Mouse (Mus musculus) spleen, postnatal 10 days (tissue): ENCODE data around the gene Lrba.

Source experiments
- DNase-seq, 2 experiments: peaks; one replicate each; pipeline ENCODE4 v3.0.0; 2021 to 2022; ENCODE audit warnings: low spot score in 2 of 2

Gene Lrba

DNA sequence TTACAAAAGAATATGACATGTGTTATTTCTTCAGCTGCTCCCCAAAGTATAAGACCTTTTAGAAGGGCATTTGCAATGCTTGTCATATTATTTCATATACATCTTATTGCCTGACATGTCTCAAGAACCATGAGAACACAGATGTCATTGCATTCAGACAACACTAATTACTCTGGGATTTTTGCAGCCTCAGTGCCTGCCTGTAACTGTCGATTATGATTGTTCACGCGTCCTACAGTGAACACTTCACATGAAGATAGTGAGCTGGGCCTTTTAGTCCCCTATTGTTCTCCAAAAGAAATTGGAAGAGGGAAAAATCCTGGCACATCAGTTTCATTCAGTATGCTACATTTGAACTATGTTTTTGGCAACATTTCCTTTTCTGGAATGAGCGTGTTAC lies 335.2 kb downstream of the Lrba start:
- no peak for DNase-seq

DNA sequence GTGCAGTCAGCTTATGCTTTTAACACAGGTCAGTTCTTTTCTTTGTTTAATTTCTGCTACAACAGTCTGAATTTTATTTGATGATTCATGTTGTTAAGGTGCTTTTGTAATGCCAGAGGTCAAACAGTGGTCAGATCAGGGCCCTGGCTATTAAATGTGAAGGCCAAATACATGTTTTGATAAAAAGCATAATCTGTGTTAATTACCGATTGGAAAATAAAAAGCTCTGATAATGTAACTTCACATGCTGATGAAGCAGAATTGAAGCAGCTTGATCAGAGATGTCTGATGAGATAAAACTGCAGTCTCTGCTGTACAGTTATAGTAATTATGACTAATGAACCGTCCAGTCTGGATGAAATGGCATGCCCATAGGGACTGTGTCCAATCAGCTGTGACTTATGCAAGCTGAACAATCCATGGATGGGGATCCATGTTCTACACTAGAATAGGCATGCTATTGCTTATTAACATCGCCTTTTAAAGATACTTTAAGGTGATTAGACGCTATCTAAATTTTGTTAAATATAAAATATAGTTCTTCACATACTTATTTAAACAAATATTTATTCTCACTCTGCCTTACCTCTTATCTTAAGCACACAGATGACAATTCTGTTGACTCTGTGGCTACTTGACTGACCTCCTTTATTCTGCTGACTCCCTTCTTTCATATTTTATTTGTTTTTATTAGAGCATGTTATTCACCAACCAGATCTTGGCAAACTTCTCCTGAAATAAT lies 336.0 kb downstream of the Lrba start:
- no peak for DNase-seq

DNA sequence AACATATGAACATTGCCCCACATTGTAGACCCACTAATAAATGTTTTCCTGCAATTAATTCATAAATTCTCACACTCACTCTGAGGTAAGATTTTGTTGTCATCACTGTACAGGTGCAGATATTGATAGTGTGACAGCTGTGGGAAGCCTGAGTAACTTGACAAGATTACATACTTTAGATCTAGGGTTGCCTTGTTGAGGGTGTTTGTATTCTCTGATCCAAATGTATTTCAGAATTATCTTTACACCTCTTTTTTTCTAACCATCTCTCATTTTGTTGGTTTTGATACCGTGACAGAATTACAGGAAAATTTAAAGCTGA lies 336.5 kb downstream of the Lrba start:
- no peak for DNase-seq

DNA sequence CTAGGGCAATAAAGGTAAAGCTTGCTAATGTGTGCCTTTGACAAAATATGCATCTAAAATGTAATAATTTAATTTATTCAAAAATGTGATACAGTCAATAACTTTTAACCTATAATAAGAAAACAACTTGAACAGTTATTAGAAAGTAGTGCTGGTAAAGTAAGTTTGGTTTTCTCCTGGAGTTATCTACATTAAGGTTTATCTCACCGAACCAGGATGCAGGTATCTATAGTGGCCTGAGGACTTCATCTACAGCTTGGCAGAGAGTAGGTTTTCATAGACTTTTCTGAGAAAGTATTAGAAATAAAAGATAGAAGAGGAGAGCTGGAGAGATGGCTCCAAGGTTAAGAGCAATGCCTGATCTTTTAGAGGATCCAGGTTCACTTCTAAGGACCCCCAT lies 336.9 kb downstream of the Lrba start:
- DNase-seq: no peak

DNA sequence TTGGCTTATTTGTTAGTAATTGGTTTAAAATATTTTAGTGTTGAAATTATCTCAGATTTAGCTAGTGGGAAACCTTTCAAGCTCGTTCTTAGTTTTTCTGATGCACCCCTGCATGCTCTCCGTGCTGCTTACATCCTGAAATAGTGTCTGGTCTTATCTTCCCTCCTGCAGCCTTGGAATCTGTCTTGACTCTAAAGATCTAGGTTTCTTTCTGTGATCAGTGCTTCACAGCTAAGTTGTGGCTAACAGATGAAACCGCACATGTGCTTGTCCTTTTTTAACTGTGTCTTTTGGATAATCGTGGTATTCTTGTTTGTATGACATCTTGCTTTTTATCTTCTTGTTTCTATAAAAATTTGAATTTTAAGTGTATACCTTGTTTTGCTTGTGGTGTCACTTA lies 342.8 kb downstream of the Lrba start:
- DNase-seq: no peak

DNA sequence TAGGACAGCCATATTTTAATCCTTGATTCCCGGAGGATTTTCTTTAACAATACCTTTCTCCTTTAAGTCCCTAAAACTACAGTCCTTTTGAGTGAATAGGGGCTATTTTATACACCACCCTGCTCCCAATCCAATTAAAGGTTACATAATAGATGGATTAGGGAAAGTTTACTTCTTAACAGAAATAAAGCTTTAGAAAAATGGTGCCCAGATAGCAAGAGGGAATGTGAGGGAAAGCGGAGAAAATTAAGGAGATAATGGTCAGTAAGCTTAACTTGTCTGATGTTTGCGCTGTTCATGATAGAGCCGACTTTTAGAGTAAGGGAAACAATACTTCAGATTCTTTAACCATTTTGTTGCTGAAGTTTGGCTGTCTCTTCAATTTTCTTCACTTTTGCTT lies 347.0 kb downstream of the Lrba start:
- no peak for DNase-seq

DNA sequence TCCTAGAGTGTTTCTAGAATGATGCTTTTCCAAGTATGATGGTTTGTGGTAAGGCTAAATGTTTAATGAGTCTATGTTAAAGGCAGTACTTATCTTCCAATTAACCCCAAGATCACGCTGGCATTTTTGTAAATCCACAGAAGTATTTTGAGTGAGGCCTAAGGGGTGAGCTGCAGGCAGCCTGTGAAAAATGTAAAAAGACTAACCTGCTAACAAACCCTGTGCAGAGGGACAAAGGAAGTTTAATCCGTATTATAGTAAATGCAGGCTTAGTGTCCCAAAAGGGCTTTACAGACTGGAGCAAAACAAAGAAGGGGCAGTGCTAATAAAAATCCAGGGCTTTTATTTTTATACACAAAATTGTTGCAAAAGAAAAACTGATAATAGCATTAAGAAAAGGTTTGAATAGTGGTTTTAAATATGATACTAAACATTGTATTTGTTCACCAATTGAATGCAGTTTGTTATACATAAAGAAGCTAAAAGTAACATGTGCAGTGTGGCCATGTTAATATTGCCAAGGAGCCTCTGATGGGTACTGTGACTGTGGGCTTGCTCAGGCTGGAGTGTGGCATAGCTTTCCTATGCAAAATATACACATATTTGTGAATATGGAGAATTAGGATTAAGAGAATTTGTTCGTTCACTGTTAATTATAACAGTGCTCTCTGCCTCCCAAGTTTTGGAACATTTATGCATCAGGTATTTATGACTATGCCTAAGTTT lies 348.2 kb downstream of the Lrba start:
- DNase-seq: no peak

DNA sequence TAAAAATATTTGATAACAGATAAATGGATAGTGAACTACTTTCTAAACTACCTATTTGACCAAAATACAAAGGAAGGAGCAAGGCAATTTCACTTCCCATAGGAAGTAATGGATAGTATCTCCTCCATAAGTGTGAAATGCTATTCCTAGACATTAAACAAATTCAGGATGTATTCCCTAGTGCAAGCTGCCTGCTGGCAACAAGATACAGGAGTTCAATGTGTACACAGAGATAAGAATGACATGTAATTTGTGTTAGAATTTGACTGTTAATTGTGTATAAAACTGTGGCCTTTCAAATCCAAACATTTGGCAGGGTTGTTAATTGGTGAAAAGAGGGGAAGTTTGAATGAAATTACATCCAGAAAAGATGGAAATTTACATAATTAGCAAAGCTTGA lies 350.8 kb downstream of the Lrba start:
- DNase-seq: no peak

DNA sequence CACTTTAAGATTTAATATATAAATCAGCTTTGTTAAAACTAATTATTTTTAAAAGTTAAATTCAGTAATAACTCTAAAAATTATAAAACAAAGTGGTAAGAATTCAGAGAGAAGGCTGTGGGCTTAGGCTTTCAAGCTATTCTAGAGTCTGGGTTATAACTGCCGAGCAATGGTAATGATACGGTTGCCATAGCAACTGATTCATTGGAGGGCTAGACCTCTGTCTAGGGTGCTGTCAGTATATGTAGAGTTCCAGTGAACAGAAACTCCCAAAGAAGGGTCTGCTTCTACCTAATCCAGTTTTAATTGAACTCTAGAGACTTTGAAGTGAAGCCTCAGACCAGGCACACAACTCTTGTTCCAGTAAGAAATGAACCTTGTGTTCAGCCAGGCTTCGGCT lies 377.8 kb downstream of the Lrba start:
- no peak for DNase-seq

DNA sequence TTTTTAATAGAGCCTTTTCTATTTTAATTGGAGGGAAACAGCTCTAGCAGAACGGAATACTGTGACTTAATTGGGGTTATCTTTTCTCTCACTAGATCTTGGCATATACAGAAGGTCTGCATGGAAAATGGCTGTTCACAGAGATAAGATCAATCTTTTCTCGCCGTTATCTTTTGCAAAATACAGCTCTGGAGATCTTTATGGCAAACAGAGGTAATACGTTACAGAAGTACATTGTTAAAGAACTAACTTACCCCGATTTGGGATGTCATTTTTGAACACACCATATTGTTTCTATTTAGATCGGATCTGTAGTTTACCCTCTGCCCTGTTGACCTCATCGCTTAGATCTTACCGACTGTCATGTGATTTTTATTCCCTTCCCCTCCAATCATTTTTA lies 381.3 kb downstream of the Lrba start:
- DNase-seq: no peak

DNA sequence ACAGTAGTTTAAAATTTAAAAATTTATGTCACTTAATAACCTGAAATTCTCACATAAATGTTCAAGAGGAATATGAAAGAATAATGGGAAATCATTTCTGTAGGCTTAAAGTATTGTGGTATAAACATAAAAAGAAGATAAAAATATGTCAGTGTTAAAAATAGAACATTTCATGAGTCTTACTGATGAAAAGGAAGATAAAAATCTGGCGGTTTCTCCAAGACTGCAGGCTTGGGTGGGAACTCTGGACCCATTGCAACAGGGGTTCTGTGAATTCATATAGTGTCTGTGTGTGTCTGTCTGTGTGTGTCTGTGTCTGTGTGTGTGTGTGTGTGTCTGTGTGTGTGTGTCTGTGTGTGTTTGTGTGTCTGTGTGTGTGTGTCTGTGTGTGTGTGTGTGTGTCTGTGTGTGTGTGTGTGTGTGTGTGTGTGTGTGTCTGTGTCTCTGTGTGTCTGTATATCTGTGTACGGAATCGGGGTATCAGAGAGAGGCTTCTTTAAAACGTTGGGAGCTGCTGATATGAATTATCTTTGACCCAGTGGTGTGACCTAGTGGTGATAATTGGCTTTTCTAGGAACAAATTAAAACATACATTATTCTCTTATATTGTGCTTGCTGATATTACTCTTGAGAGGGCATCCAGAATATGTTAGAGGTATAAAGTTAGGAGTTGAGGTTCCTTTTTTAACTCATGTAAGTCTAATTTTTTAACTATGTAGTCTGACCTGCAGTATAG lies 402.7 kb downstream of the Lrba start:
- no peak for DNase-seq

DNA sequence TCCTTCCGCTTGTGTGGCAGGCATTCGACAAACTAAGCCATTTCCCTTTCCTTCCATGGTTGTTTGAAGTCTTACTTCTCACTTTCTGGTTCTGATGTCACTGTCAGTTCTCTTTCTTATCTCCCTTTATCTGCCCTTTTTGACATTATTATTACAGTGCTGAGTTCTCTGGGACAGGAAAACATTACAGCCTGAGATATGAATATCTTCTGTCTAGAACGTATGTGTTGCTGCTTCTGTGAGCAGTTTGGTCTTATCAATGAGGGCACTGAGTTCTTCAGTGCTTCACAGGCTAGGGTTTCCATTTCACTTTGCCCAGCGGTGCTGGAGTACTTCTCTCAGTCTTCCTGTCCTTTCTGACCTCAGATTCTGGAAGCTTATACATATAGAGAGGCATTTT lies 404.9 kb downstream of the Lrba start:
- no peak for DNase-seq

DNA sequence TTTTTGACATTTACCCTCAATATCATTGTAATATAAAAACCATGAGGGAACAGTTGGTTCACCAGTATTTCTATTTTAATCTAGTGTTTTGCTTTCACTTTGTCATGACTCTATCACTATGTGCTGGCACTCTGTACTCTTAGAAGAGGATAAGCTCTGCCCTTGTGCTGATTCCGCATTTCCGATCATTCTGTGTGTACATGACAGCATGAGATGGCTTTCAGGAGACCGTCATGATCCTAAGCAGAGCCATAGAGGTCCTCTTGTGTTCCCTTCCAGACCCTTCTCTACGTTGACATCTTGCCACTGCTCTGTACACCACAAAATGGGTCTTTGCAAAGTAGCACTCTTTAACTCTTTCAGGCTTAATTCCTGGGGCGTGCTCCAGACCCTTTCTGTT lies 411.0 kb downstream of the Lrba start:
- no peak for DNase-seq

DNA sequence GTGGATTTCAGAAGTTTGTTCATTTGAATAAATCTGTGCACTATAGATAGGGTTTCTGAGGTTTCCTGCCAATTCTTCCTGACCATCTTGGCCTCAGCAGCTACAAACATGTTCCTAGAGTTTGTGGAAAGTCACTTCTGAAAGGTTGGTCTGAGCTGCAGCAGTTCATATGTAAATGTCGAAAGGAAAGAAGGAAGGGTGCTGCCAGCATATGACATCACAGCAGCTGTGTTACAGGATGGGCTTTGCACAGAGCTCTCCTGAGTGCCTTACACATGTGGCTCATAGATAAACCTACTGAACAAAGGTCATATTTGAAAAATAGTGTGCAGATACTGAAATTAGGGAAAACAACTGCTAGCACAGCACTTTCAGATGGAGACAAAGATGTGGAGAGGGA lies 411.5 kb downstream of the Lrba start:
- DNase-seq: no peak

DNA sequence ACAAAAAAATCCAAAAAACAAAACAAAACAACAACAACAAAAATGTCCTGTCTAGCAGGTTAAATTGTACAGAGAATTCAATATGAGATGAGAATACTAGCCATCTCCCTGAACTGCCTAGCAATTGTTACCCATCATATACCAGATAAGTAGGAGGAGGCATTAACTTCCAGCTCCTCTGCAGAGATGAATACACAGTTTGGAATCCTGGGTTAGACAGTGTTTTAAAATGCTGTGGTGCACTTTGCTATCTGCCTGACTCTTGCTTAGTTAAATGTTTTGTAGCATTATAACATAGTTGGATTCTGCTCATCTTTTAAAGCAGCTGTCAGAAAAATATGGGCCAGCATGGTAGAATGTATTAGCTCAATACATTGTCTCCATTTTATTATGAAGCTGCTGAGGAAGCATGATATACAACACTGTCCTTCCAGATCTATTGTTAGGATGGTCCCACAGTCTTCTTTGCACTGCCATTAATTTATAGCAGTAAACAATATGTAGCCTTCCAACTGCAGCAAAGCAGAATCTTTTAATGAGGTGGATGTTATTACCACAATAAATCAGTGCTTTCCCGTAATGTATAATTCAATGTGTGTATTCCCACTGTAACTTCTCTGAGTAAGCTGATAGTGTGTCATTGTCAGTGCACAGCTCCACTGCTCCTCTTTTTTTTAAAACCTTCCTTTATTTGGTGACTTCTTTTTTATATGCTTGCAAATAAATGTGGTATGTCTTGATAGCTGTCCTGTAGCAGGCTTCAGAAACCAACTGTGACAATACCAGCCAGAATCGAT lies 414.3 kb downstream of the Lrba start:
- no peak for DNase-seq

DNA sequence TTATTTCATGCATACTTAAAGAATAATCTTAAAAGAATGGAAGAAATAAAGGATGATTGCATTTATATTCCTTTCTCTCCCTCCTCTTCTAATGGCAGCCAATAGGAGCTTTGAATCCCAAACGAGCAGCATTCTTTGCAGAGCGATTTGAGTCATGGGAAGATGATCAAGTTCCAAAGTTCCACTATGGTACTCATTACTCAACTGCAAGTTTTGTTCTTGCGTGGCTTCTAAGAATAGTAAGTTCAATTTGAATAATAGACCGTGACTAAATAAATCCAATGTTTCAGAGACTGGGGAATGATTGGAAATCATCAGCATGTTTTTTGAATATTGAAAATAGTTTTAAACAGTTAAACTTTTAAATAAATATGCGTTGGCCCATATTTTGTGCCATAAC lies 416.9 kb downstream of the Lrba start:
- DNase-seq: no peak

DNA sequence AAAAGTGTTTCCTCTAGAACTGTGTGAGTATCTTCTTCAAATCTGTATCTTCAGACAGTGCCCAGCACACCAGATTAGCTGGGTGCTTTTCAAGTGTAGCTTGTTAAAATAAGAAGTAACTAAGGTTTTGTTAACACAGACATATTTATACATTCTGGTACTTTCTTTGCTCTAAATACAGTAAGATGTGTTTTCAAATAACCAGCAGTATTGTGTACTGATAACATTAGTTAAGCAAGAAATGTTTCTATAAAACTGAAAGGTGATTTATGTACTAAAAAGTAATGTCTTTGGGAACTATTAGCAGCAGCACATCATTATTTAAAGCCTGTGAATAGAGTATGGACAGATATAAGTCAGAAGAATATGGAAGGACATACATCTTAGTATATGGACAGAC lies 417.3 kb downstream of the Lrba start:
- DNase-seq: no peak

DNA sequence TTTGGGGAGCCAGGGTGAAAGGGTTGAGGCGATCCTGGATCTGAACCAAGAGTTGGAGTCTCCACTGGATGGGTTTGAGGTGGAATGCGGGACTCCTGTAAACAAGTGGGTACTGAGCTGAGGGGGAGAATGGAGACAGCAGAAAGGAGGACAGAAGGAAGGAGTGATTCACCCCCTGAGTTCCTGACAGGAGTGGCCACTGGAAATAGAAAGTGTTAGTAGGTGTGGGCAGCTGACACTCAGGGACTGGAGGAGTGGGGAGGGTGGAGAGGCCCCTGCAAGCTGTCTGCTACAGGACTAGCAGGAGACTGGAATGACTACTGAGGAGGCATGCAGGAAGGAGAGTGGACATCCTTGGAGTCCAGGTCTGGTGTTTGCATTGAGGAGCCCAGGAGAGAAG lies 422.3 kb downstream of the Lrba start:
- DNase-seq: no peak

DNA sequence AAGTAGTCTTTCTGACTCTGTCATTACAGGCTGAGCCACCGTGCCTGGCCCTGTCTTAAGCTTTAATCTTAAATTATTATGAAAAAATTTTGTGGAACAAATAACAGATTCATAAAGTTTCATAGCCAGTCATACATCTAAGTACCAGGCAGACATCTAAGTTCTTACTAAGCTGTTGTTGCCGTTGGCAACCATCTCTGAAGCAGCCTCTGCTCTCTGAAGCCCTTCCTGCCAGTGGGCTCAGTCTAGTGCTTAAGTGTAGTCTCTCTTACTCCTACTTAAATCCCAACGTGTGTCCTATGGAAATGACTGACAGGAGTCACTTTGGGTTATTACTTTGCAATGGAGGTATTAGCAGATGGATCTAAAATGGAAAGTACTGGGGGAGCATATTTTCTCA lies 426.5 kb downstream of the Lrba start:
- no peak for DNase-seq

DNA sequence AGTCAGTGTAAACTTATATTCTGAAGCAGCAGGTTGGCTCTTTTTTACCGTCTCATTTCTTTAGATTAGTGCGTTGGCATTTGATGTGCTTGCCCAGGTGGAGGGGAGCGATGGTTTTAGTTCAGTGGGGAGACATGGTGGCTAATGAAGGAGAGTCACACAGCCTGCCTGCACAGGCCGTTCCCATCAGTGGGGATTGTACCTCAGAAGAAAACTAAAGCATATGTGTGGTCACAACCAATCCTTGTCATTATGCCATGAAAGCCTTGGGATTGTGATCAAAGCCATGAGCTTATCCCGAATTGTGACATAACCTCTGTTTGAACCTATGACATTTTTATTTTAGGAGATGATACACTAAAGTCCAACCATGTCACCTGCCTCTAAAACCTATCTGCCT lies 434.8 kb downstream of the Lrba start:
- no peak for DNase-seq

DNA sequence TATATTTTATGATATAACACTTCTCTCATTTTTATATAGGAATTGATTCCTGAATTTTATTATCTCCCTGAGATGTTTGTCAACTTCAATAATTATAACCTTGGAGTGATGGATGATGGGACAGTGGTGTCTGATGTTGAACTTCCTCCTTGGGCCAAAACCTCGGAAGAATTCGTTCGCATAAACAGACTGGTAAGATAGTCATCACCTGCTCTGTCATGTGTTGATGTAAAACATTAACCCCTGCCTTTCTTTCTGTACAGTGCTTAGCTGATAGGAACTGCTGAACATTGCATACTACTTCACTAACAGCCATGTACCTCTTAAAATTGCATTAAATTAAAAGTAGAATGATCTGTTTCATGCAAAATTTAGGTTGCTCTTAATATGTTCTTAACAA lies 439.9 kb downstream of the Lrba start:
- DNase-seq: no peak

DNA sequence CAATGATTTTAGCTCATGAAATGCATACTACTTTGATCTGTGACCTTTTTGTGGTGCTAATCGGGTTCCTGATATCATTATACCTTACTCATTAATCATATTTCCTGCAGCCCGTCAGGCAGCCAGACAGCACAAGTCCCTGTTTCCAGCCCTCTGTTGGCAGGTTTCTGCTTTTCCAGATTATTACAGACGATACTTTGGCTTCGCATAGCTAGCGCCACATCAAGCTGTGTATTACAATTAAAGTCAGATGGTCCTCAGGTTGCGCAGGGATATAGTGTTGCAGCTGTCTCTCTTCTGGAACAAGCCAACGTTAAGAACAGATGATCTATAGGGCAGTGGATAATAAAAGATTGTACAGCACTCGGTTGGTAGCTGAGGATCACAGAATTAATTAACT lies 443.7 kb downstream of the Lrba start:
- DNase-seq: no peak
